Mouse (Mus musculus) liver, adult 2 months (tissue): ENCODE data around the gene Slc27a4.

ENCODE experiments used
- CTCF ChIP-seq: fragments of 200-500 bp; IDR thresholded peaks from 2 replicates; pipeline ENCODE4 v1.5.1; 2011; ENCODE audit warnings: low read depth, low read length, control low read depth
- POLR2A ChIP-seq: fragments of 200-500 bp; IDR thresholded peaks from 2 replicates; pipeline ENCODE4 v1.6.1; 2011; ENCODE audit warnings: low read length, control low read depth; ENCODE audit not compliant: insufficient read depth; ENCODE audit errors: extremely low read depth

- TF ChIP-seq POLR2A (no peak), CTCF (no peak)
These were observed 54.2 kb downstream of the Slc27a4 start for GRCm38 (mm10) chr2:29856451-29857260.
